Mouse (Mus musculus) thymus, adult 2 months (tissue): ENCODE data around the gene Gm42715.

ENCODE experiments used
- CTCF ChIP-seq: fragments of 200-500 bp; IDR thresholded peaks from 2 replicates; pipeline ENCODE4 v1.5.1; 2012; ENCODE audit warnings: mild to moderate bottlenecking, control low read depth, low read length, moderate library complexity, borderline replicate concordance; ENCODE audit not compliant: control insufficient read depth, poor library complexity, insufficient read depth; ENCODE audit errors: extremely low read depth
- POLR2A ChIP-seq: fragments of 200-500 bp; IDR thresholded peaks from 2 replicates; pipeline ENCODE4 v1.6.1; 2012; ENCODE audit warnings: mild to moderate bottlenecking, low read length, control low read depth, moderate library complexity; ENCODE audit not compliant: control insufficient read depth, poor library complexity, insufficient read depth; ENCODE audit errors: extremely low read depth

DNA sequence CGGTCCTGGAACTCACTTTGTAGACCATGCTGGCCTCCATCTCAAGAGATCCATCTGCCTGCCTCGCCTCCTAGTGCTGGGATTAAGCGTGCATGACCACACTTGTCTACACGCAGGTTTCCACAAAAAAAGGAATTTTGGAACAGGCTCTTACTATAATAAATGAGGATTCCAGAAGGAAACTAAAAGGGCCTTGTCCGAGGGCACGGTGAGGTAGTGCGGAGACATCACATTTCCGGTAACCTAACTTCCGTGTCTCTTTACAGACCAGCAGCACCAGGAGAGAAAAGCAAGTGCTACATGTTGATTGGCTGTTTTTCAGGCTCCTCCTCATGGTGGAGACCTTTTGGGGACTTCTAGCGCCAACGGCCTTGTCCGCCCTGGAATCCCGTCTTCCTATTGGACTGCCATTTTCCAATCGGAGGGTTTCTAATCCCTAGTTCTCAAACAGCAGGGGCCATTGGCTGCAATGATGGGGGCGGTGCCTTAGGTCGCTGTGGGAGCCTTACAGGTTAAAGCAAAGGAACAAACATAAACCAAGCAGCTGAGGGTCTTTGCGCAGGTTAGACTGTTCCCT is 53.6 kb downstream of the Gm42715 start, which contains the start of gene Phkg2:
- TF ChIP-seq CTCF (no peak), POLR2A (peak; percentile 60)
